Mouse (Mus musculus) embryonic facial prominence, embryonic 12.5 days (tissue): ENCODE measurements around the gene Sema7a. TPM values are rescaled to one million over a fixed set of nuclear protein-coding genes. Genes with fewer than 3 reads are reported as not detected.
A peak's percentile ranks its signal among the peaks of the same experiment; 100 is the strongest.

Experiments used
- ATAC-seq: fragments of 200-750 bp; cut with Nextera tagmentation; 2 replicates; pipeline ENCODE4 v1.8.0; 2017; ENCODE audit not compliant: insufficient number of reproducible peaks, insufficient read depth, low FRiP score, low TSS enrichment
- H3K27ac ChIP-seq: fragments of 300-500 bp; sonication (generic); 2 replicates; pipeline ENCODE4 v1.5.1; 2016; ENCODE audit warnings: mild to moderate bottlenecking
- H3K27me3 ChIP-seq: fragments of 300-500 bp; sonication (generic); 2 replicates; pipeline ENCODE4 v1.6.1; 2016; ENCODE audit warnings: mild to moderate bottlenecking, moderate library complexity
- H3K36me3 ChIP-seq: fragments of 300-500 bp; sonication (generic); 2 replicates; pipeline ENCODE4 v1.6.1; 2016; ENCODE audit warnings: mild to moderate bottlenecking
- H3K4me1 ChIP-seq: fragments of 300-500 bp; sonication (generic); 2 replicates; pipeline ENCODE4 v1.6.1; 2016
- H3K4me2 ChIP-seq: fragments of 300-500 bp; sonication (generic); replicated peaks from 2 replicates; pipeline ENCODE4 v1.6.1; 2016; ENCODE audit warnings: mild to moderate bottlenecking, moderate library complexity
- H3K4me3 ChIP-seq: fragments of 300-500 bp; sonication (generic); 2 replicates; pipeline ENCODE4 v1.5.1; 2016; ENCODE audit warnings: mild to moderate bottlenecking
- H3K9ac ChIP-seq: fragments of 300-500 bp; sonication (generic); 2 replicates; pipeline ENCODE4 v1.6.1; 2016; ENCODE audit warnings: mild to moderate bottlenecking, moderate library complexity
- H3K9me3 ChIP-seq: fragments of 300-500 bp; sonication (generic); 2 replicates; pipeline ENCODE4 v1.6.1; 2016; ENCODE audit warnings: mild to moderate bottlenecking, moderate library complexity
- whole genome bisulfite sequencing: fragments of 180-500 bp; shearing (Covaris S2); methylation state at CpG from one replicate; pipeline ENCODE4 v1.1.7; 2016; 5-methylcytosine and 5-hydroxymethylcytosine counted together
- polyA plus RNA-seq: library from polyadenylated mRNA; unstranded; fragments of >200 nt; fragmentation: Nextera tagmentation; extraction: Ambion mirVana; gene quantifications from 2 replicates; pipeline ENCODE4 v1.2.1, GENCODE M21; 2016

Sema7a gene
- polyA plus RNA-seq, 1 experiment from 2014 or later: 0.45 TPM

- no peak for ATAC-seq
- H3K36me3 ChIP-seq: peaks cover 67% of the 10 kb centered on the region
Observed at GRCm38 (mm10) chr9:57921491-57922060, 18.3 kb upstream of the Sema7a start.

DNA sequence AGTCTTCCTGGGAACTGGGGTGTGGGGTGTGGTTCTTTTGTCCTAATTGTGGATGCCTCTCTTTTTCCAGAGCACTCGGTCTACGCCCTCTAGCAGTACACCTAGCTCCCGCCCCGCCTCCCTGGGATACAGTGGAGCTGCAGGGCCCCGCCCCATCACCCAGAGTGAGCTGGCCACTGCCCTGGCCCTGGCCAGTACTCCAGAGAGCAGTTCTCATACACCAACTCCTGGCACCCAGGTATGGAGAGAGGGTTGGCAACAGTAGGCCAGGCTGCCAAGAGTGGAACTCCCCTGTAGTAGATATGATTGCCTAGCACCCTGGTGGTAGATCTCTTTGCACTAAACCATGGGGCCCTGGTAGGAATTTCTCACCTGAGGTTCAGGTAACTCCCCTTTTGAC, 17.5 kb upstream of the Sema7a start:
- WGBS: 87% methylated on average over 5 of the region's 5 CpGs
- H3K4me1 ChIP-seq: no peaks in the 10 kb centered on the region
- ATAC-seq: 0 out of 2 replicates have a peak, but pooled peaks have one; percentile 47

More at GRCm38 (mm10) chr9:57921491-57922060, 18.3 kb upstream of the Sema7a start:
- Histone ChIP-seq H3K27me3 (no peaks in the 10 kb centered on the region), H3K9ac (no peak overlapping the region), H3K9me3 (no peaks in the 10 kb centered on the region), H3K4me2 (no peak overlapping the region), H3K4me1 (no peaks in the 10 kb centered on the region), H3K27ac (no peak overlapping the region), H3K4me3 (no peak overlapping the region)
- WGBS: 91% methylated on average over 9 of the region's 9 CpGs

DNA sequence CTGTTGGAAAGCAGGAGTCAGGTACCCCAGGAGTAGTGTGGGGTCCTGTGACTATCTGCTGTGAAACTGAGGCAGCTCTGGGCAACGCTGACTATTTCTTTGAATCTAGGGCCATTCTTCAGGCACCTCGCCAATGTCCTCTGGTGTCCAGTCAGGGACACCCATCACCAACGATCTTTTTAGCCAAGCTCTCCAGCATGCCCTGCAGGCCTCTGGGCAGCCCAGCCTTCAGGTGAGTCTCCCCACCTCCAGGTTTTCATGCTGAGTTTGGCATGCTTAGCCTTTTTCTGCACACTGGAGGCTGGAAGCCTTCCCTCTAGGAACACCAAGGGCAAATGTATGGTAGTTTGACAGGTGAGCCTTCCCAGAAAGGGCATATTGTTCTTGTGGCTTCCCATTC, 16.9 kb upstream of the Sema7a start:
- Histone ChIP-seq H3K4me1 (no peaks in the 10 kb centered on the region), H3K4me3 (no peak overlapping the region), H3K27me3 (no peaks in the 10 kb centered on the region), H3K36me3 (peaks cover 80% of the 10 kb centered on the region), H3K4me2 (no peak overlapping the region), H3K27ac (no peak overlapping the region), H3K9me3 (no peaks in the 10 kb centered on the region), H3K9ac (no peak overlapping the region)
- no peak for ATAC-seq
- 90% methylated on average over 3 of the region's 3 CpGs for WGBS

More for the DNA sequence above, 17.5 kb upstream of the Sema7a start:
- Histone ChIP-seq H3K27ac (no peak overlapping the region), H3K9ac (no peak overlapping the region), H3K36me3 (peaks cover 74% of the 10 kb centered on the region), H3K27me3 (no peaks in the 10 kb centered on the region), H3K9me3 (no peaks in the 10 kb centered on the region), H3K4me3 (no peak overlapping the region), H3K4me2 (no peak overlapping the region)

DNA sequence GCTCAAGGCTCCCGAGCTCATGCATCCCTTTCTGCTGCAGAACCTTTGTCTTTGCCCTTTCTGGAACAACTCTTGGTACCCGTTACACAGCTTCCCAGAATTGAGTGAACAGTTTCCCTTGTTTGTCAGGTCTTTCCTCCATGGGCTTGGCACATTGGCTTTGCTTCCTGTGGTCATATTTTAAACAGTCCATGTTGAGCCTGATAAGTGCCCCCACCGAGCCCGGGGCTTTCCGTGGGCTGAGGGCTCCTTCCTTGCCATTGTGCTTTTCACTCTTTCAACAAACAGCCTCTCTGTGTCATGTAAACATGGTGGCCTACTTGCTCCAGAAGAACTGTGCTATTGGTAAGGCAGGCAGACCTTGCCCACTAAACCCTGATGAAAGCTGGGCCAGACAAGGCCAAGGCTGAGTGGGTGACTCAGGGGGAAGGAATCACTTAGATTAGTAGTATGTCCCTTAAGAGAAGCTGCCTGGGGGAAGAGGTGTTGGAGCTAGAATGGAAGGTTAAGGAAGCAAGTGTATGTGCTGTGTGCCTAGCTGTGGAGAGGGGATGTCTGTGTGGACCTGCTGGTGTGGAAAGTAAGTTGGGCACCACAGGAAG, 8.6 kb upstream of the Sema7a start:
- no peaks in the 10 kb centered on the region for H3K9me3 ChIP-seq
- H3K36me3 ChIP-seq: peaks cover 42% of the 10 kb centered on the region
- WGBS: 82% methylated on average over 5 of the region's 5 CpGs
- H3K4me3 ChIP-seq: no peak overlapping the region
- no peak for ATAC-seq
- H3K27ac ChIP-seq: no peak overlapping the region
- H3K4me1 ChIP-seq: no peaks in the 10 kb centered on the region
- H3K9ac ChIP-seq: no peak overlapping the region
- no peak overlapping the region for H3K4me2 ChIP-seq
- no peaks in the 10 kb centered on the region for H3K27me3 ChIP-seq

DNA sequence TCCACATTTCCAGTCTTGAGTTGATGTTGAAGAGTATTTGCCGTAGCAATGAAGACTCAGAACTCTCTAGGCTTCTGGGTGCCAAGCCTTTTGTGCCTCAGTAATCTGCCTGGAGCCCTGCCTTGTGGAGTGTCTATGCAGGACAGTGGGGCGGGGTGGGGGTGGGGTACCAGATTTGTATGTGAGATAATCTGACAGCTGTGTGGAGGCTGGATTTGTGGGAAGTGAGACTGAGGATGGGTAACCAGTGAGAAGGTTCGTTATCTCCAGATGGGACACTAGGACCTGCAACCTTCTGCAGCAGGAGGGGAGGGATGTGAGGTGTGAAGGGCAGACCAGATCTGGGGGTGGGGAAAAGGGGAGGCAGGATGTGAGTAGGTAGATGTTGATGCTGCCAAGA, 7.7 kb upstream of the Sema7a start:
- no peak for ATAC-seq
- Histone ChIP-seq H3K9ac (no peak overlapping the region), H3K4me1 (no peaks in the 10 kb centered on the region), H3K4me3 (no peak overlapping the region), H3K36me3 (peaks cover 34% of the 10 kb centered on the region), H3K27me3 (no peaks in the 10 kb centered on the region), H3K27ac (no peak overlapping the region), H3K9me3 (no peaks in the 10 kb centered on the region), H3K4me2 (no peak overlapping the region)
- 85% methylated on average over 3 of the region's 3 CpGs for WGBS

DNA sequence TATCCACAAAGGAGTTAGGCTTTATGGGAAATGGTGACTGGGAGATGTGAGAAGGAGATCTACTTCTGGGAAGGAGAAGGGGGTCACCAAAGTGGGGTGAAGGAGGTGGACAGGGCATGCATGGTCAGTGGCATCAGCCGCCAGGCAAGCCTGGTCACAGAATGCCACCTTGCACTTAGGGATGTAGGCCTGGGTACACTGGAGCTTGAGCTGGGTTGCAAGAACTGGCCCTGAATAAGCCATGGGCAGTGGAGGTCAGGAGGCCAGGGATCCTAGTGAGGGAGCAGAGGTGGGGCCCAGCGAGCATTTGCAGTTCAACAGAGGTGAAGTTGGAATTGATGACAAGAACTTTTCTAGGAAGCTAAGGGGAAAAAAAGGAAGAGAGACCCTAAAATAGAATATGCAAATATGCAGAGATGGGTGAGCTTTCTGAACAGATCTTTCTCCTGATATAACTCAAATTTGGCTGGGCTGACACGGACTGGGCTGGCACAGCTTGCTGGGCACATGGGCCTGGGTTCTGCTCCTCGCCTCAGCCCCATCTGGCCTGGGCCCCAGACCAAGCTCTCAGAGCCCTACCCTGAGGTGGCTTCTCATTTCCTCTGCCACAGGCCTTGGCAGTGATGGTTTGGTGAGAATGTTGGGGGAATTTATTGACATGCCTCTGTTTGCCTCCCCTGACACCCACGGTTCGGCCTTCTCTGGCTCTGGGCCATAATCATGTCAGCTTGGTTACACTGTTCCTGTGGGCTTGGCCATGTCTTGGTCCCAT, 6.9 kb upstream of the Sema7a start:
- Histone ChIP-seq H3K27ac (no peak overlapping the region), H3K9me3 (no peaks in the 10 kb centered on the region), H3K4me1 (no peaks in the 10 kb centered on the region), H3K4me3 (no peak overlapping the region), H3K9ac (no peak overlapping the region), H3K4me2 (no peak overlapping the region), H3K27me3 (no peaks in the 10 kb centered on the region), H3K36me3 (peaks cover 27% of the 10 kb centered on the region)
- no peak for ATAC-seq
- 82% methylated on average over 6 of the region's 6 CpGs for WGBS

- Histone ChIP-seq H3K4me3 (no peak overlapping the region), H3K9ac (no peak overlapping the region), H3K27ac (no peak overlapping the region), H3K27me3 (peaks cover 25% of the 10 kb centered on the region), H3K4me2 (no peak overlapping the region), H3K36me3 (no peaks in the 10 kb centered on the region), H3K4me1 (peaks cover 9% of the 10 kb centered on the region), H3K9me3 (no peaks in the 10 kb centered on the region)
- no peak for ATAC-seq
- 30% methylated on average over 6 of the region's 6 CpGs for WGBS
Observed at GRCm38 (mm10) chr9:57935683-57936437, 4.1 kb upstream of the Sema7a start.

GRCm38 (mm10) chr9:57937171-57937570, 2.7 kb upstream of the Sema7a start:
- Histone ChIP-seq H3K9ac (no peak overlapping the region), H3K9me3 (no peaks in the 10 kb centered on the region), H3K27ac (no peak overlapping the region), H3K36me3 (no peaks in the 10 kb centered on the region), H3K4me1 (peaks cover 15% of the 10 kb centered on the region), H3K4me2 (no peak overlapping the region), H3K27me3 (peaks cover 38% of the 10 kb centered on the region), H3K4me3 (no peak overlapping the region)
- ATAC-seq: no peak
- 84% methylated on average over 4 of the region's 4 CpGs for WGBS

- Histone ChIP-seq H3K36me3 (no peaks in the 10 kb centered on the region), H3K27me3 (peaks cover 43% of the 10 kb centered on the region), H3K4me1 (peaks cover 15% of the 10 kb centered on the region), H3K27ac (no peak overlapping the region), H3K9ac (no peak overlapping the region), H3K4me2 (no peak overlapping the region), H3K4me3 (no peak overlapping the region), H3K9me3 (no peaks in the 10 kb centered on the region)
- no peak for ATAC-seq
- 31% methylated on average over 6 of the region's 6 CpGs for WGBS
Observed at GRCm38 (mm10) chr9:57937651-57938050, 2.3 kb upstream of the Sema7a start.

DNA sequence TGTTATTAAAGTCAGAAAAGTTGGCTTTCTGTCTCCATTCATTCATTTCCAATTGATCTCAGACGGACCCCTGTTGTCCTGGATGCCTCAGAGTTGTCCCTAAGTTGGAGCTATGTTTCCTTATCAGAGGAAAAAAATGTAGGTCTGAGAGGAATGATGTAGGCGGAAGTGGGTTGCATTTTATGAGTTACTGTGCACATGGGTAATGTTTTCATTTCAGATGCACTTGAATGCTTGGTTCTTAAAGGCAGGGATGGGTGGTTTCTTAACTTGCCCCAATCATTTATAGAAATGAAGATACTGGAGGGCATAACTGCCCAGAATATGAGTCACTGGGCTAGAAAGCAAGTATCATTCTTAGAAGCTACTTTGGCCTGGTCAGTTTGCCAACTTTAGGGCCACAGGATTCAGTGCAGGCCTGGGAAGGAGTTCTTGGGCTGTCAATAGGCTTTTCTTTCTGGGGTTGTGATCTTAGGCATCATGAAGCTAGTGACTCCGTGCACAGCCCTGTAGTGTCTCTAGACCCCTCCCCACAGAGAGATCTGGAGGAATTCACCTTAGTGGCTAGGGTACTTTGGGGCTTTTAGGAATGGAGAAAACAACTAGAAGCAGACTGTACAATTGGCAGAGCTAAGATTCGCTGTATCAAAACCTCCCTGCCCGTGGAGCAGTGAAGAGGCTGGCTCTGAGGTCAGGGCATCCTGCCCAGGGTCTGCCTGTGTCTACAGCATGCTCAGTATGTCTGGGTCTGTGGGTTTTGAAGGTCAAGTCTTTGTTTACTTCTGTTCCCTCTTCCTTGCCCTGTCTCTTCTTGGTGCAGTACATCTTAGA, 1.5 kb upstream of the Sema7a start:
- Histone ChIP-seq H3K4me3 (no peak overlapping the region), H3K36me3 (no peaks in the 10 kb centered on the region), H3K27ac (no peak overlapping the region), H3K9me3 (no peaks in the 10 kb centered on the region), H3K9ac (no peak overlapping the region), H3K4me1 (peaks cover 15% of the 10 kb centered on the region), H3K27me3 (peaks cover 51% of the 10 kb centered on the region), H3K4me2 (no peak overlapping the region)
- WGBS: 73% methylated on average over 5 of the region's 5 CpGs
- no peak for ATAC-seq

GRCm38 (mm10) chr9:57940349-57940794, 460 bp downstream of the Sema7a start:
- H3K36me3 ChIP-seq: no peaks in the 10 kb centered on the region
- ATAC-seq: peak; percentile 64
- WGBS: under 1% methylated on average over 44 of the region's 44 CpGs
- H3K9ac ChIP-seq: peak overlapping the region; percentile 73
- peaks cover 15% of the 10 kb centered on the region for H3K4me1 ChIP-seq
- H3K4me2 ChIP-seq: peak overlapping the region; percentile 97
- peak overlapping the region; percentile 75 for H3K4me3 ChIP-seq
- H3K27ac ChIP-seq: 0 out of 2 replicates have a peak overlapping the region, but pooled peaks have one; percentile 43
- H3K27me3 ChIP-seq: peaks cover 54% of the 10 kb centered on the region
- no peaks in the 10 kb centered on the region for H3K9me3 ChIP-seq
